Mouse (Mus musculus): Measurements from ENCODE around the gene Ubald2.

DNA sequence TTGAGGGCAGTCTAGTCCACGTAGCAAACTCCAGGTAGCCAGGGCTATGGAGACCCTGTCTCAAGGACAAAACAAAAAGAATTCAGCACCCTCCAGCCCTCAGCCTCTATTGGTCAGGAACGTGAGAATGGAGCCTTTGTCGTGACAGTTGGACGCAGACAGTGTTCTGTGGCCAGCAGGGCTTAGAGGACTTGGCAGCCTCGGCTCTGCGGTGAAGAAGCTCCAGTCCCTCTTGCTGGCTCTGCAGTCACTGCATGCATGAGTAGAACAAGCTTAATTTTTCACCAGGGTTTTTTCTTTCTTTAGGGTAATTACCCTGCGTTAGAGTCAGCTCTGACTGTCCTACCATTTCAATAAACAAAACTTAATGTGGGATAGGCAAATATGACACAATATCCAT lies 47.9 kb downstream of the Ubald2 start:
- TF ChIP-seq CTCF (IDR thresholded peaks at IDR 0.05; ENCODE audit: control insufficient read depth, insufficient read depth, insufficient replicate concordance, low read depth, low read length): no peak
- TF ChIP-seq POLR2A (IDR thresholded peaks at IDR 0.05; ENCODE audit: control insufficient read depth, low read depth, low read length): no peak
